Mouse (Mus musculus) Muller cell, postnatal 12 days (primary cell): ENCODE data around the gene Ifna12.
"Not testable (repeated sequence)": the region's sequence is repeated elsewhere in the genome, so short reads cannot be mapped to it uniquely, and the experiment has no call there.

Source experiments
- DNase-seq: peaks from one replicate; pipeline ENCODE4 v3.0.0-alpha.2; 2015; ENCODE audit errors: inconsistent ontology term

Ifna12 gene

DNA sequence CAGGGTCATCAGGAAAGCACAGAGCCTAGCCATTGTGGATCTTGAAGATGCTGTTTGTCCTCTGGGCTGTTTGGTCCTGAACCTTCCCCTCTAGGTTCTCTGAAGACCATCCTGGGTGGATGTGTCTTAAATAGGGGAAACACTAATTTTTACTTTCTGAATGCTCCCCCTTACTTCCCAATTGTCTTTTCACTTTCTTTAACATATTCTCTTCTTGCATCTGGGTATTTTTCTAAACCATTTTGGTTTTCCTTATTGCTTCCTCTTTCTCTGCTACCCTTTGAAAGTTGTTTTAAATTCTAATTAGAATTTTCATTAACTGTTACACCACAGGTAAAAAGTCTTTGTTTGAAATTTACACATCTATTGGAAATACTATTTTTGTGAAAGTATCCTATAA is at the start of gene Ifna12:
TSS of gene Ifna12 (minus strand) at position 101 of the 400 bp plus-strand sequence.
- DNase-seq = no peak

DNA sequence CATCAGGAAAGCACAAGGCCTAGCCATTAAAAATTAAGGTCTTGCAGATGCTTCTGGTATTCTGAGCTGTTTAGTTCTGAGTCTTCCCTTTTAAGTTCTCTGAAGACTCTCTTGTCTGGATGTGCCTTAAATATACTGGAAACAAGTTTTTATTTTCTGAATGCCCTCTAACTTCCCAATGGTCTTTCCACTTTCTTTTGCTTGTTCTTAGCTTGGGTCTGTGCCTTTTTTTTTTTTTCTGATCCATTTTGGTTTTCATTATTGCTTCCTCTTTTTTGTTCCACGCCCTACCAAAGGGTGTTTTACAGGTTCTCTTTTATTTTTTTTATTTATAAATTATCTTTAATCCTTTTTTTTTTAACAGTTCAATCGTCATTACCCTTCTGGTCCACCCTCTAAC is 41.2 kb upstream of the Ifna12 start, which contains the start of gene Ifna13:
TSS of gene Ifna13 (minus strand) at position 101 of the 400 bp plus-strand sequence.
- DNase-seq = no peak

DNA sequence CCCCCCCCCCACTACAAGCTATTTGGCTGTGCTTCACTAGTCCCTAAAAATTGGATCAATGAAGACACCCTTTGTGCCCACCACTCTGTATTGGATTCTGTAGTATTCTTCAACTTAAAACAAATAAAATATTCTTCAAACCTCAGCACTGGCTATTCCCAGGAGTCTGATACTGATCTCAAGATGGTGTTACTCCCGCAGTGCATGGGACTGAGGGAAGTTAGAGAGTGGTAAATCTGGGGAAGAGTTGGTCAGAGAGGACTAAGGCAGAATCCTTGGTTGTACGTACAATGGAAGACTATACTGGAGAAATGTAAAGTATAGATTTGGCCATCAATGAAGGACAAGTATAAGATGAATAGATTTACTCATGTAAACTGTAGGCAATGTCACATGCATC is 39.4 kb upstream of the Ifna12 start:
- peak; percentile 67 for DNase-seq

DNA sequence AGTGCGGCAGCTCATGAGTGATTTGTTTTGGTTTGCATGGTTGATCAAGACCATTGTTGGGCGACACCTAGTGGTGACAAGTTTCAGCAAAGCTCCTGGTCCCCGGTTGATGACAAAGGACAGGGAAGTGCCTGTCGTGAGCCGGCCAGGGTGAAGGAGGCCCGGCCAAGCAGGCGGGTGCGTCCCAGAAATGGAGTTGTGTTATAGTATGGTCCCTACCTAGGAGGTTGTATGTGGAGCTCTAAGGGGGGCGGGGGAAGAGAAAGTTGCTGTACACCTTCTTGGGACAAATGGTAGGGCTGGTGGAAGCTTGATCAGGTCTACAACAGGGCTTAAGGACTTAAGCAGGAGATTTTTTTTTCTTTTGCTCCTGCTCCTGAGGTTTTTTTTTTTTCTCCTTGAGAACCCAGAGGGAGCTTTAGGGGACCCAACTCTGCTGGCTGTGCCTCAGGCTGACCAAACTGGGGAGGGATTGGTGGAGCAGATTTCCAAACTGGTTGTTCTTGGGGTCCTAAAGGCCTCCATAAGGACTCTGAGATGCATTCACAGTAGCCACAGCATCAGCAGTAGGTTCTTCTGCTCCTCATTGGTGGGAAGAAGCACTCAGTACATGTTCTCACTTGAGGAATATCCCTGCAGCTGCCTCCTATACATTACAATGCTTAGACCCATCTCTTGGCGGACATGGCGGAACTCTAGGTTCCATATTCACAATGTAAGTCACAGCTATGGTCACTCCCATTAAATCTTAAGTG is 38.1 kb upstream of the Ifna12 start:
- DNase-seq = peak; percentile 90

DNA sequence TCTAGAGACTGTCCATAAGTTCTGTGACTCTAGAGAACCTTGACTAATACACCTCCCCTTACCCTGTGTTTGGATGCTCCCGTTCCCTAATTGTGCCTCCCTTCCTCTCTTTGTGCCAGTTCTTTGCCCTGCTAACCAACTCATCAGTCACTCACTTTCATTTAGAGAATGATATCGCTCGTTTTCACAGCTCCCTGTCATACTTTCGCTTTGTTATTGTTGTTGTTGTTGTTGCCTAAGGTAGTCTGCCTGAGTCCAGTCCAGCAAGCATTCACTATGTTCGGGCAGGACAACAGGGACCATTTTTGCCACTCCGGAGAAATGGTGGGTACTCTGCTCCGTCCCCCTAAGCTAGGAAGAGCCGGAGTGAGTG is 37.5 kb upstream of the Ifna12 start:
- DNase-seq = no peak

DNA sequence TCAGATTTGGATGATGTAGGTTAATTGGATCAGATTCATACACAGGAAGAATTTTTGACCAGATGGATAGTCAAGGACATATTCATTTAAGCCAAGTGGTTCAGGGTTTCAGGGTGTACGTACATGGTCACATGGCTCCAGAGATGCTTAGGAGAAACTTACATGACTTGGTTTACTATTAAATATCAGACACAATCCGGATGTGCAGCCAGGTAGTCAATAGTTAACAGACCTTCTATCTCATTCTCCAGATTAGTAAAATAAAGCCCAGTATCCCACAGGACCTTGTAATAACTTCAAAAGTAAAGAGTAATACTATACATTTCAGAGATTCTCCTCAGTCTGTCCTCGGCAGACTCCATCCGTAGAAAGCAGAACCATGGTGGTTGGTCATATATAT is 31.1 kb upstream of the Ifna12 start, which contains the start of gene C87499:
TSS of gene C87499 (minus strand) at position 101 of the 400 bp plus-strand sequence.
- DNase-seq = no peak

DNA sequence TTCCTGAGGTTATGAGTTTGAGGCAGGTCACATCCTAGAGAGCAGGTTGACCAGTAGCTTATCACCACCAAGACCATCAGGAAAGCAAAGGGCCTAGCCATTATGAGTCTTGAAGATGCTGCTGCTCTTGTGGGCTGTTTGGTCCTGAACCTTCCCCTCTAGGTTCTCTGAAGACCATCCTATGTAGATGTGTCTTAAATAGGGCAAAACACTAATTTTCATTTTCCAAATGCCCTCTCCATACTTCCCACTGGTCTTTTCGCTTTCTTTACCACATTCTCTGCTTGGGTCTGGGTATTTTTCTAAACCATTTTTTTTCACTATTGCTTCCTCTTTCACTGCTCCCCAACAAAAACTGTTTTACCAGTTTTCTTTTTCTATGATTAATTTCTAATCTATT is 10.9 kb downstream of the Ifna12 start, which contains the start of gene Ifna9:
TSS of gene Ifna9 (minus strand) at position 101 of the 400 bp plus-strand sequence.
- DNase-seq = no peak

DNA sequence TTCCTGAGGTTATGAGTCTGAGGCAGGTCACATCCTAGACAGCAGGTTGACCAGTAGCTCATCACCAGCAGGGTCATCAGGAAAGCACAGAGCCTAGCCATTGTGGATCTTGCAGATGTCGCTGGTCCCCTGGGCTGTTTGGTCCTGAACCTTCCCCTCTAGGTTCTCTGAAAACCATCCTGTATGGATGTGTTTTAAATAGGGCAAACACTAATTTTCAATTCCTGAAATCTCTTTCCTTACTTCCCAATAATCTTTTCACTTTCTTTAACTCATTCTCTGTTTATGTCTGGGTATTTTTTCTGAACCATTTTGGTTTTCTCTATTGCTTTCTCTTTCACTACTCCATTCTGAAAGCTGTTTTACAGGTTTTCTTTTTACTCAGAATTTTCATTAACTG is 31.5 kb downstream of the Ifna12 start, which contains the start of gene Ifna14:
TSS of gene Ifna14 (minus strand) at position 101 of the 400 bp plus-strand sequence.
- DNase-seq = no peak

DNA sequence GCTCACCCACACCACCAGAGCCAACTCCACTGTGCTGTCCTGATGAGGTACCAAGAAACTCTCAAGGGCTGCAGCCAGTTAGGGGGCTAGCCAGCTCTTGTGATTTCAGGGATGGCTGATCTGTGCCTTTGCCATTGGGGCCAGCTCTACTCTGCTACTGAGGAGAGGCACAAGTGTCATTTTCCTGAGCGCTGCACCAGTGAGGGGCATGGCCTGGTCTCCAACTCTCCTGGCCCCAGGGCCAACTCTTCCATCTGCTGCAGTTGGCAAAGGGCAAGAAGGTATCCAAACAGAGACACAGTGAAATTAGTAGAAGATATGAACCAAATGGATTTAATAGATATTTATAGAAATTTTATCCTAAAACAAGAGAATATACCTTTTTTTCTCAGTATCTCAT is 41.4 kb downstream of the Ifna12 start:
- DNase-seq = no peak

DNA sequence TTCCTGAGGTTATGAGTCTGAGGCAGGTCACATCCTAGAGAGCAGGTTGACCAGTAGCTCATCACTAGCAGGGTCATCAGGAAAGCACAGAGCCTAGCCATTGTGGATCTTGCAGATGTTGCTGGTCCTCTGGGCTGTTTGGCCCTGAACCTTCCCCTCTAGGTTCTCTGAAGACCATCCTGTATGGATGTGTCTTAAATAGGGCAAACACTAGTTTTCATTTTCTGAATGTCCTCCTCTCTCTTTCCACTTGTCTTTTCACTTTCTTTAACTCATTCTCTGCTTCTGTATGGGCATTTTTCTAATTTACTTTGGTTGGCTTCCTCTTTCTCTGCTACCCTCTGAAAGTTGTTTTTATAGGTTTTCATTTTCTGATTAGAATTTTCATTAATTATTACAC is 45.0 kb downstream of the Ifna12 start, which contains the start of gene Ifna15:
TSS of gene Ifna15 (minus strand) at position 101 of the 400 bp plus-strand sequence.
- not testable (repeated sequence) for DNase-seq
